Mouse (Mus musculus) gastrocnemius, postnatal 36 days (tissue): ENCODE data around the gene Gm5796. TPM values are rescaled to one million over a fixed set of nuclear protein-coding genes. Genes with fewer than 3 reads are reported as not detected.
"Not testable (repeated sequence)": the region's sequence is repeated elsewhere in the genome, so short reads cannot be mapped to it uniquely, and the experiment has no call there.

Experiments
- DNase-seq, 2 experiments: peaks; one replicate each; pipeline ENCODE4 v3.0.0; 2022
- intact Hi-C: fragments of 180-260 bp; cut with DNase I; formaldehyde crosslinking; loops from one replicate; pipeline ENCODE4 v1.15.1; 2025
- long read RNA-seq, 2 experiments: library from polyadenylated mRNA; stranded (forward); transcript quantifications; one replicate each; pipeline ENCODE4 v2.0.0; 2021
- total RNA-seq, 2 experiments: library from RNA; stranded (reverse); gene quantifications; 2 replicates each; pipeline ENCODE4 v1.2.3; 2021

Gene Gm5796
- under 1 TPM in 1 of 2 experiments, not detected in 1; 0.51 TPM for total RNA-seq
- long read RNA-seq, experiment 1: 0 reads
- long read RNA-seq, experiment 2: 0 reads

DNA sequence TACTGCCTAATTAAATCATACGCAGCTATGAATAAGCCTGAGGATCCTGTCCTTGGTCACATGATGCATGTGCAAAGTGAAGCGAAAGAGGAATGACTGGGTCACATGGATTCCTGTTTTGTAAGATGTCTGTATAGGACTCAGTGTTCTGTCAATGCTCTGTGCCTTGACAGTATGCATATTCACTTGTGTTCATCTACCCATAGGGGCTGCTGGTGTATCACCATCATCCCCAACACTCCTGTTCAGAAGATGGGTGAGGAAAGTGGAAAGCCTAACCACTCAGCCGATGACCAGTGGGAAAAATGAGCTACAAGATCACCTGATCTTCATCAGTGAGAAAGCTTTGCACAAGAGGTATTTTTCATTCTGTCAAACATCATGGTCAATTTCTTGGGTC, at the start of gene Gm5796:
Gene Gm5796 (plus strand): TSS at position 301 of the 400 bp plus-strand sequence.
- DNase-seq, intact Hi-C loops: not testable (repeated sequence)

GRCm38 (mm10) chr14:3998094-3998493, 25.6 kb upstream of the Gm5796 start, which contains the start of gene Gm3099:
Gene Gm3099, plus strand, starts transcription at chr14:3998394.
- DNase-seq, intact Hi-C loops: not testable (repeated sequence)

GRCm38 (mm10) chr14:4083820-4084219, 60.1 kb downstream of the Gm5796 start, which contains the start of gene Gm3115:
Gene Gm3115, plus strand, starts transcription at chr14:4084120.
- intact Hi-C loops, DNase-seq: not testable (repeated sequence)

Other genes with a start within 250 kb of the Gm5796 start
- gene Gm3002, start 213.9 kb upstream of the Gm5796 start, total RNA-seq: not detected
- gene Gm3033, start 177.7 kb upstream of the Gm5796 start, total RNA-seq: not detected
- gene Gm2916, start 139.8 kb upstream of the Gm5796 start, total RNA-seq: not detected
- gene Gm3029, start 92.2 kb upstream of the Gm5796 start, total RNA-seq: not detected
- not detected for gene Gm3095, start 60.4 kb upstream of the Gm5796 start, total RNA-seq
- gene Gm3099, start 25.5 kb upstream of the Gm5796 start, total RNA-seq: not detected
- not detected for gene Gm3115, start 60.2 kb downstream of the Gm5796 start, total RNA-seq
- under 1 TPM in 1 of 2 experiments, not detected in 1; 0.15 TPM for gene Gm8108, start 86.6 kb downstream of the Gm5796 start, total RNA-seq
- gene Gm3127, start 141.1 kb downstream of the Gm5796 start, total RNA-seq: not detected
- not detected for gene Gm2974, start 158.6 kb downstream of the Gm5796 start, total RNA-seq
- not detected for gene Gm3138, start 225.7 kb downstream of the Gm5796 start, total RNA-seq